Mouse (Mus musculus) ovary, adult 18-20 months (tissue): ENCODE data around the gene Spock1.
"Not testable (repeated sequence)": the region's sequence is repeated elsewhere in the genome, so short reads cannot be mapped to it uniquely, and the experiment has no call there.

Experiments used
- DNase-seq: peaks from one replicate; pipeline ENCODE4 v3.0.0; 2022; ENCODE audit warnings: low spot score, mixed read lengths

Gene Spock1

GRCm38 (mm10) chr13:57488926-57489325, 419.2 kb downstream of the Spock1 start:
- DNase-seq: no peak

GRCm38 (mm10) chr13:57484426-57485168, 423.5 kb downstream of the Spock1 start:
- DNase-seq: no peak

GRCm38 (mm10) chr13:57476700-57477099, 431.4 kb downstream of the Spock1 start:
- DNase-seq: no peak

- DNase-seq: no peak
These were observed 434.1 kb downstream of the Spock1 start for GRCm38 (mm10) chr13:57474068-57474467.

GRCm38 (mm10) chr13:57470922-57471321, 437.2 kb downstream of the Spock1 start:
- DNase-seq: not testable (repeated sequence)

GRCm38 (mm10) chr13:57459978-57460377, 448.2 kb downstream of the Spock1 start:
- no peak for DNase-seq

- DNase-seq: no peak
These were observed 457.8 kb downstream of the Spock1 start for GRCm38 (mm10) chr13:57450189-57450821.

GRCm38 (mm10) chr13:57448906-57449305, 459.2 kb downstream of the Spock1 start:
- no peak for DNase-seq

- no peak for DNase-seq
These were observed 463.2 kb downstream of the Spock1 start for GRCm38 (mm10) chr13:57444977-57445376.

- no peak for DNase-seq
These were observed 468.0 kb downstream of the Spock1 start for GRCm38 (mm10) chr13:57440111-57440510.

GRCm38 (mm10) chr13:57435726-57436220, 472.4 kb downstream of the Spock1 start:
- DNase-seq: no peak

GRCm38 (mm10) chr13:57433848-57434247, 474.3 kb downstream of the Spock1 start:
- DNase-seq: no peak

- no peak for DNase-seq
These were observed 476.3 kb downstream of the Spock1 start for GRCm38 (mm10) chr13:57431815-57432214.

GRCm38 (mm10) chr13:57428840-57429239, 479.3 kb downstream of the Spock1 start:
- DNase-seq: no peak

- no peak for DNase-seq
These were observed 489.4 kb downstream of the Spock1 start for GRCm38 (mm10) chr13:57418781-57419180.

GRCm38 (mm10) chr13:57414716-57415115, 493.4 kb downstream of the Spock1 start:
- DNase-seq: no peak

GRCm38 (mm10) chr13:57407666-57408065, 500.5 kb downstream of the Spock1 start:
- DNase-seq: no peak

GRCm38 (mm10) chr13:57402386-57402785, 505.7 kb downstream of the Spock1 start:
- no peak for DNase-seq

GRCm38 (mm10) chr13:57372141-57372700, 535.9 kb downstream of the Spock1 start:
- DNase-seq: no peak
